Mouse (Mus musculus) MEL (cell line): ENCODE results near the gene Tjp2. TPM values are rescaled to one million over a fixed set of nuclear protein-coding genes. Genes with fewer than 3 reads are reported as not detected.
A peak's percentile ranks its signal among the peaks of the same experiment; 100 is the strongest.

ENCODE experiments used
- DNase-seq: peaks from one replicate; pipeline ENCODE4 v3.0.0; 2011; ENCODE audit warnings: low read depth, low spot score
- H3K27ac ChIP-seq: 2 replicates; pipeline ENCODE4 v1.5.1; 2012; ENCODE audit warnings: low read depth, mild to moderate bottlenecking, control low read depth, low read length, moderate library complexity; ENCODE audit not compliant: control insufficient read depth
- H3K27me3 ChIP-seq, 2 experiments: fragments of 150-350 bp in 1 of 2; sonication (generic) in 1 of 2; 2 replicates each; pipeline ENCODE4 v1.6.1; 2012; ENCODE audit warnings: low read length in 2 of 2, mild to moderate bottlenecking in 2 of 2, improper control_type of control experiment in 1 of 2, moderate library complexity in 1 of 2; ENCODE audit not compliant: insufficient read depth in 2 of 2, control insufficient read depth in 1 of 2
- H3K36me3 ChIP-seq, 2 experiments: 2 replicates each; pipeline ENCODE4 v1.6.1; 2012 to 2014; ENCODE audit warnings: low read length in 2 of 2, improper control_type of control experiment in 1 of 2, inconsistent platforms in 1 of 2, mild to moderate bottlenecking in 1 of 2; ENCODE audit not compliant: insufficient read depth in 2 of 2, control insufficient read depth in 1 of 2
- H3K4me1 ChIP-seq, 2 experiments: fragments of 150-350 bp in 1 of 2; sonication (generic) in 1 of 2; 2 replicates each; pipeline ENCODE4 v1.6.1; 2012; ENCODE audit warnings: low read length in 2 of 2, improper control_type of control experiment in 1 of 2, mild to moderate bottlenecking in 1 of 2; ENCODE audit not compliant: insufficient read depth in 2 of 2, control insufficient read depth in 1 of 2
- H3K4me3 ChIP-seq, 2 experiments: fragments of 150-350 bp in 1 of 2; sonication (generic) in 1 of 2; 2 replicates each; pipeline ENCODE4 v1.5.1; 2012; ENCODE audit warnings: low read depth in 2 of 2, low read length in 2 of 2, mild to moderate bottlenecking in 2 of 2, moderate library complexity in 2 of 2, control low read depth in 1 of 2, improper control_type of control experiment in 1 of 2; ENCODE audit not compliant: control insufficient read depth in 1 of 2, insufficient read depth in 1 of 2
- H3K79me2 ChIP-seq: 2 replicates; pipeline ENCODE4 v1.6.1; 2012; ENCODE audit warnings: mild to moderate bottlenecking, low read length, moderate library complexity; ENCODE audit not compliant: control insufficient read depth, poor library complexity, insufficient read depth
- H3K9ac ChIP-seq: 2 replicates; pipeline ENCODE4 v1.6.1; 2012; ENCODE audit warnings: low read depth, mild to moderate bottlenecking, control low read depth, low read length, moderate library complexity; ENCODE audit not compliant: control insufficient read depth, poor library complexity, severe bottlenecking
- H3K9me3 ChIP-seq: fragments of 150-350 bp; sonication (generic); replicated peaks from 2 replicates; pipeline ENCODE4 v1.6.1; 2012; ENCODE audit warnings: mild to moderate bottlenecking, low read length, improper control_type of control experiment, moderate library complexity; ENCODE audit not compliant: insufficient read depth
- CHD2 ChIP-seq: IDR thresholded peaks from 2 replicates; pipeline ENCODE4 v1.6.1; 2011; ENCODE audit warnings: low read length, improper control_type of control experiment
- CTCF ChIP-seq, 3 experiments: IDR thresholded peaks in 2 of 3; conservative IDR thresholded peaks in 1 of 3; 2 replicates each; pipeline ENCODE4 v1.5.1; 2011 to 2012; ENCODE audit warnings: low read length in 3 of 3, low read depth in 2 of 3, mild to moderate bottlenecking in 2 of 3, improper control_type of control experiment in 1 of 3, inconsistent platforms in 1 of 3, mixed read lengths in 1 of 3, moderate library complexity in 1 of 3; ENCODE audit not compliant: control insufficient read depth in 1 of 3, insufficient read depth in 1 of 3, poor library complexity in 1 of 3, severe bottlenecking in 1 of 3
- GABPA ChIP-seq: IDR thresholded peaks from 2 replicates; pipeline ENCODE4 v1.6.1; 2012; ENCODE audit warnings: low read depth, mild to moderate bottlenecking, inconsistent platforms, low read length, improper control_type of control experiment, moderate library complexity
- GATA1 ChIP-seq: IDR thresholded peaks from 2 replicates; pipeline ENCODE4 v1.6.1; 2011; ENCODE audit warnings: low read depth, low read length, improper control_type of control experiment
- HCFC1 ChIP-seq: IDR thresholded peaks from 2 replicates; pipeline ENCODE4 v1.6.1; 2012; ENCODE audit warnings: low read depth, mild to moderate bottlenecking, inconsistent platforms, low read length, improper control_type of control experiment, moderate library complexity
- MAZ ChIP-seq: IDR thresholded peaks from 2 replicates; pipeline ENCODE4 v1.6.1; 2012; ENCODE audit warnings: low read depth, mild to moderate bottlenecking, inconsistent platforms, low read length, improper control_type of control experiment
- MEF2A ChIP-seq: IDR thresholded peaks from 2 replicates; pipeline ENCODE4 v1.6.1; 2014; ENCODE audit warnings: low read depth, mild to moderate bottlenecking, inconsistent platforms, low read length, improper control_type of control experiment; ENCODE audit not compliant: poor library complexity, insufficient replicate concordance, severe bottlenecking; ENCODE audit errors: extremely low read depth
- MXI1 ChIP-seq: IDR thresholded peaks from 2 replicates; pipeline ENCODE4 v1.6.1; 2011; ENCODE audit warnings: mild to moderate bottlenecking, low read depth, low read length, improper control_type of control experiment
- NRF1 ChIP-seq: IDR thresholded peaks from 2 replicates; pipeline ENCODE4 v1.6.1; 2014; ENCODE audit warnings: low read depth, mild to moderate bottlenecking, inconsistent platforms, low read length, improper control_type of control experiment, moderate library complexity; ENCODE audit not compliant: poor library complexity, insufficient read depth, severe bottlenecking
- RAD21 ChIP-seq: IDR thresholded peaks from 2 replicates; pipeline ENCODE4 v1.6.1; 2011; ENCODE audit warnings: mild to moderate bottlenecking, low read depth, low read length, improper control_type of control experiment
- SIN3A ChIP-seq: IDR thresholded peaks from 2 replicates; pipeline ENCODE4 v1.6.1; 2012; ENCODE audit warnings: low read length, improper control_type of control experiment, inconsistent platforms
- SMC3 ChIP-seq: IDR thresholded peaks from 2 replicates; pipeline ENCODE4 v1.6.1; 2011; ENCODE audit warnings: low read depth, low read length, improper control_type of control experiment
- TCF12 ChIP-seq: IDR thresholded peaks from 2 replicates; pipeline ENCODE4 v1.6.1; 2014; ENCODE audit warnings: low read depth, mild to moderate bottlenecking, inconsistent platforms, low read length, improper control_type of control experiment, moderate library complexity
- USF2 ChIP-seq, 2 experiments: IDR thresholded peaks; 2 replicates each; pipeline ENCODE4 v1.6.1; 2011 to 2012; ENCODE audit warnings: improper control_type of control experiment in 2 of 2, low read length in 2 of 2, borderline replicate concordance in 1 of 2, inconsistent platforms in 1 of 2, low read depth in 1 of 2, mild to moderate bottlenecking in 1 of 2; ENCODE audit not compliant: insufficient read depth in 1 of 2
- ZC3H11A ChIP-seq: IDR thresholded peaks from 2 replicates; pipeline ENCODE4 v1.6.1; 2012; ENCODE audit warnings: low read depth, mild to moderate bottlenecking, inconsistent platforms, low read length, improper control_type of control experiment
- ZKSCAN1 ChIP-seq: IDR thresholded peaks from 2 replicates; pipeline ENCODE4 v1.6.1; 2012; ENCODE audit warnings: low read depth, mild to moderate bottlenecking, inconsistent platforms, low read length, improper control_type of control experiment, moderate library complexity
- polyA plus RNA-seq, 2 experiments: library from polyadenylated mRNA; stranded (reverse) in 1 of 2; unstranded in 1 of 2; fragments of >175 nt in 1 of 2; fragments of >200 nt in 1 of 2; gene quantifications; 2 replicates each; pipeline versions ENCODE4 v1.2.1 to v1.2.4; 2012; ENCODE audit warnings: low replicate concordance in 2 of 2, low read depth in 1 of 2; ENCODE audit not compliant: insufficient read length in 2 of 2, insufficient read depth in 1 of 2, missing spikeins in 1 of 2
- total RNA-seq: library from RNA; depleted of rRNA; stranded (reverse); fragments of 300-350 nt; gene quantifications from 2 replicates; pipeline ENCODE4 v1.2.3, GENCODE M21; 2012

Tjp2 gene
- total and polyA plus RNA-seq, 3 experiments = 3.0 to 8.3 TPM; not detected in 1

- no peaks in the 10 kb centered on the region for H3K4me1 ChIP-seq
- no peak overlapping the region for H3K9ac ChIP-seq
- no peaks in the 10 kb centered on the region for H3K36me3 ChIP-seq
- H3K27ac ChIP-seq = no peak overlapping the region
- H3K27me3 ChIP-seq = no peaks in the 10 kb centered on the region
- no peaks in the 10 kb centered on the region for H3K9me3 ChIP-seq
- TF ChIP-seq CTCF (IDR thresholded peaks at IDR 0.05 in 2 of 3, conservative IDR thresholded peaks at IDR 0.05 in 1 of 3; ENCODE audit: control insufficient read depth in 1 of 3, insufficient read depth in 1 of 3, low read depth in 2 of 3, low read length in 3 of 3, poor library complexity in 1 of 3, severe bottlenecking in 1 of 3) (peak; percentile 47 to 66 (median 52)), RAD21 (peak; percentile 48), ZKSCAN1 (no peak), GABPA (no peak), ZC3H11A (peak; percentile 24; the same call in 1 of the 2 replicates), SMC3 (peak; percentile 58)
- peak; percentile 60 for DNase-seq
- H3K79me2 ChIP-seq = no peaks in the 10 kb centered on the region
- H3K4me3 ChIP-seq = no peak overlapping the region
These were observed 71.4 kb downstream of the Tjp2 start for GRCm38 (mm10) chr19:24153266-24154023.

DNA sequence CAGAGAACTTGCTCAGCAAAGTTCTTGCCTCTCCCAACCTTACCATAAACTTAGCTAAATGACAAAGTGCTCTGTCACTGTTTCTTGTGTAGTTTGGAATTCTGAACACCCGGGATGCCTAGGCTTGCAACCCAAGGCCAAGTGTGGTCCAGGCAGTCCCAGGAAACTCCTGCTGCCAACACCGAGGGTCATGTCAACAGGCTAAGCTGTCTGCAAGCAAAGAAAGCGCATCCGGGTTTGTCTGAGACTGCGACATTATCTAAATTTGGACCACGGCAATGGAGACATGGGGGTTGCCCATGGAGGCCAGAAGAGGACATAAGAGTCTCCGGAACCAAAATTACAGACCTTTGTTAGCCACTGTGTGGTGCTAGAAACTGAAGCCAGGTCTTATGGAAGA is 80.8 kb downstream of the Tjp2 start:
- H3K4me1 ChIP-seq = no peaks in the 10 kb centered on the region
- TF ChIP-seq TCF12 = no peak
- TF ChIP-seq HCFC1 = no peak
- no peak for TF ChIP-seq SIN3A
- TF ChIP-seq GATA1 = no peak
- no peak for TF ChIP-seq MXI1
- TF ChIP-seq USF2 (IDR thresholded peaks at IDR 0.05; ENCODE audit: borderline replicate concordance in 1 of 2, insufficient read depth in 1 of 2, low read depth in 1 of 2, low read length in 2 of 2) = no peak
- no peak for TF ChIP-seq MEF2A
- TF ChIP-seq CHD2 = no peak
- no peak for TF ChIP-seq MAZ
- no peak for TF ChIP-seq NRF1
- no peak for TF ChIP-seq RAD21
- H3K9ac ChIP-seq = no peak overlapping the region
- no peak for DNase-seq
- H3K4me3 ChIP-seq = no peak overlapping the region
- no peaks in the 10 kb centered on the region for H3K9me3 ChIP-seq
- H3K79me2 ChIP-seq = no peaks in the 10 kb centered on the region
- H3K36me3 ChIP-seq = no peaks in the 10 kb centered on the region
- no peak overlapping the region for H3K27ac ChIP-seq
- H3K27me3 ChIP-seq = no peaks in the 10 kb centered on the region
